Mouse (Mus musculus) spleen, adult 18-20 months (tissue): ENCODE results near the gene Pot1b.

Source experiments
- DNase-seq, 2 experiments: peaks; one replicate each; pipeline ENCODE4 v3.0.0; 2022; ENCODE audit warnings: mixed read lengths in 2 of 2

Gene Pot1b

GRCm38 (mm10) chr17:55711984-55712811 lies at the start of gene Pot1b:
Gene Pot1b (minus strand): TSS chr17:55712628.
- peak; percentile 89 to 96 for DNase-seq

- no peak for DNase-seq
Observed at GRCm38 (mm10) chr17:55751170-55751569, 38.7 kb upstream of the Pot1b start.

GRCm38 (mm10) chr17:55749786-55750185 lies 37.4 kb upstream of the Pot1b start, which contains the start of gene Adgre4:
Gene Adgre4 (plus strand): TSS chr17:55749984.
- no peak for DNase-seq

- DNase-seq: no peak
Observed at GRCm38 (mm10) chr17:55736675-55737074, 24.2 kb upstream of the Pot1b start.

- no peak for DNase-seq
Observed at GRCm38 (mm10) chr17:55726193-55726592, 13.8 kb upstream of the Pot1b start.

DNA sequence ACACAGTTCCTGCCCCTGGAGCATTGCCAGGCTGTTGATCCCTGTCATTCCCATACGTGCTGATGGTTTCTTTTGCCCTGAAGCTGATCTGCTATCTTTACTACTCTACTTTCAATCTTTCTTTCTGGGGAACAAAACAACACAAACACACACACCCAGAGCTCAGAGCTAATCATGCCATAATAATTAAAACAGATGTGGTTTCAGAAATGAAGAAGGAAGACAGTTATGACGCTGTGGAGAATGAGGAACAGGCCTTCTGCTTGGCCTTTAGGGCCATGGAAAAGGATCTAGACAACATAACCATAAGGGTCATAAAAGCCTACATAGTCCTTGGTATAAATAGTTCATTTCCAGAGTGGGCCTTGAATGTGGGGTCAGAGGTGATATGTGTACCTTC lies 9.8 kb upstream of the Pot1b start:
- no peak for DNase-seq

DNA sequence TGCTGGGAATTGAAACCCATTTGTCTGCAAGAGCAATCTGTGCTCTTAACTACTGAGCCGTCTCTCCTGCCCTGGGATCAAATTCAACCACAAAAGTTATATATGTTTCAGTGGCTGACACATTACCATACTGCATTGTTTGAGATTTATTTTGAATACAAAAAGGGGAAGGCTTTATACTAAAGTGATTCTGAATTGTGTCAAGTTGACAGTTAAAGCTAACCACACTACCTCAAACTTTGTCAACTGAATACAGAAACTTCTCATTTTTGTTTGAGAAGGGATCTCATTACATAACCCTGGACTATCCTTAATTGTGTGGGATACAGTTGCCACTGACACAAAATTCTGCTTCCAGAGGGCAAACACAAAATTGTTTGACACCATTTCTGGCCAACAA lies 8.8 kb upstream of the Pot1b start:
- no peak for DNase-seq

DNA sequence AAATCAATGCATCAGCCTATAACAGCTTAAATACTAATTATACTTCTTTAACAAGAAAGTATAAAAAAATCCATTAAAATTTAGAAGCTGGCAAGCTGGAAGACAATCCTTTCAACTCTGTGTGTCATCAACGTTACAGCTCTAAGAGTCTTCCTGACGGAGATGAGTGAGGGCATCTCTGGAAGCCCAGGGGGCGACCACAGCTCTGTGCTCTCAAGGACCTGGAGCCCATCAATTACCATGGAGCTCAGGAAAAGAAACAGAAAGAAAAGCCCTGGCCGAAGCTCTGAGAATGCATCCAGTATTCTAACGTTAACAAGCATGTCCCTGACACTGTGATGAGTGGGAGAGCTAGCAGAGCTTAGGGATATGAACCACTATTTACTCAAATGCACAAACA lies 9.6 kb downstream of the Pot1b start:
- no peak for DNase-seq

- DNase-seq: peak; percentile 43 to 78
Observed at GRCm38 (mm10) chr17:55702161-55702820, 10.1 kb downstream of the Pot1b start.

DNA sequence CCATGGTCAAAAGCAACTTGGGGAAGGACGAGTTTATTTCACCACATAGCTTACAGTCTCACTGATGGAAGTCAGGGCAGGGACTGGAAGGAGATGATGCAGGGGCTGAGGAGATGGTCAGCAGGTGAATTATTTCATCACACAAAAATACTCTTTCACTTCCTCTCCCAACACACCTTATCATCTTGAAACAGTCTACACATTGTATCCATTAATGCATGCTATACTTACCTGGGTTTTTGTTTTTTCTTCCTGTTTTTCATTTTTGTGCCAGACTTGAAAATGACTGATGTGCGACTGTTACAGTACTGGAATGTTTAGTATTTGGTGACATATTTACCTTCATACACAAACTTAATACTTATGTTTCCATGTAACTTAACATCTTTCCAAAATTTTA lies 13.0 kb downstream of the Pot1b start:
- no peak for DNase-seq

DNA sequence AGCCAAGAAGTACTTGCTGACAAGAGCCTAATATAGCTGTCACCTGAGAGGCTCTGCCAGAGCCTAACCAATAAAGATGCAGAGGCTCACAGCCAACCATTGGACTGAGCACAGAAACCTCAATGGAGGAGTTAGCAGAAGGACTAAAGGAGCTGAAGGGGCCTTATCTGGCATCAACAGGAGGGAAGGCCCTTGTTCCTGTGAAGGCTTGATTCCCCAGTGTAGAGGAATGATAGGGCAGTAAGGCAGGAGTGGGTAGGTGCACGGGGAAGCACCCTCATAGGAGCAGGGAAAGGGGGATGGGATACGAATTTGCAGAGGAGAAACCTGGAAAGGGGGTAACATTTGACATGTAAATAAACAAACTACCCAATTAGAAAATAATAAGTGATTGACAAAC lies 51.3 kb downstream of the Pot1b start:
- DNase-seq: no peak

GRCm38 (mm10) chr17:55625092-55625491 lies 87.3 kb downstream of the Pot1b start, which contains the start of gene Vmn2r118:
Gene Vmn2r118 (minus strand): TSS chr17:55625192.
- DNase-seq: no peak
